Mouse (Mus musculus): ENCODE measurements around the gene Calu.
"Not testable (repeated sequence)": the region's sequence is repeated elsewhere in the genome, so short reads cannot be mapped to it uniquely, and the experiment has no call there.

The Calu gene

DNA sequence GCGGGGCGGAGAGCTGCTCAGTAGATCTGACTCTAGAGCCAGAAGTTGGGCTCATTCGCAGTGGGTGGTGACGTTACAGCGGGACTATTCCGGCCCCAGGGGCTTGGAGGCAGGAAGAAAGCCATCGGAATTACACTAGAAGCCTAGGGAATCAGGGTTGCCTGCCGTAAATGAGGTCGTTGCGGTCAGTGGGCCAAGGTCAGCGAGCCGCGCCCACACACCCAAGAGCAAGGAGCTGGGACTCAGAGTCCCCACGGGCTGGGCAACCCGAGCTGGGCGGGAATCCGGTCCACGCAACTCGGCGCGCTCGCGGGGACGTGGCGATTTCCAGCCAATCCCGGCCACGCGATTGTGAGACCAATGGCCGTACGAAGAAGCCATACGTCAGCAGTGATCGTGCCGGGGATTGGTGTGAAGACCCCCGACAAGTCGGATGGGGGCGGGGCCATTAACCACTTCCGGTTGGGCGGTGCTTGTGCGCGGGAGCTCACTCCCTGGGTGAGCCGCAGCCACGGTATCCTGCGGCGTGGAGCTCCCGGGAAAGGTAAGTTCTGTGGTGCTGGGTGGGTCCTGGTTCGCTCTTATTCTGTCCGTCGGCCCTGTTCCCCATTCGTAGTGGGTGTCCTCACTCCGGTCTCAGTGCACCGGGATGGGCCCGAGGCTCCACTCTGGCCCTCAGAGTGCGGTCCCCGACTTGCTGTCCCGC lies at the start of gene Calu:
Calu (plus strand) TSS at position 405 of the 706 bp plus-strand sequence.
- DNase-seq (ENCODE audit: low read depth) = peak; percentile 98

- DNase-seq (ENCODE audit: low read depth) = peak; percentile 64
Observed at GRCm38 (mm10) chr6:29299112-29299511, 48.8 kb upstream of the Calu start.

DNA sequence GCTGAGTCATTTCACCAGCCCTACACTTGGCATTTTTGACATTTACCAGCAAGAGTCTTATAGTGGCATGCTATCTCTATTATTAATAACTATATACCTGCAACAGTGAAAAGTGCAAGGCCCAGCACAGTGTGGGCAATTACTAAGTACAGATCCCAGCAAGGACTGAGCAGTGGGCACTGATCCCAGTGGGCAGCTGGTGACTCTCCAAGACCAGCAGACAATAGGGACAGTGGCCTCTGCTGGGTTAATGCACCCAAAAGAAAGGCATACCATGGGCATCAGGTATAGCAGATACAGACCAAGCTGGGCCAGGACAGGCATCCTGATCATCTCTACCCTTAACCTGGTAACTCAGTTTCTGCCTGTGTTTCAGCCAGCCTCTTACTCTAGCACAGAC lies 44.6 kb upstream of the Calu start:
- DNase-seq (ENCODE audit: low read depth) = no peak

DNA sequence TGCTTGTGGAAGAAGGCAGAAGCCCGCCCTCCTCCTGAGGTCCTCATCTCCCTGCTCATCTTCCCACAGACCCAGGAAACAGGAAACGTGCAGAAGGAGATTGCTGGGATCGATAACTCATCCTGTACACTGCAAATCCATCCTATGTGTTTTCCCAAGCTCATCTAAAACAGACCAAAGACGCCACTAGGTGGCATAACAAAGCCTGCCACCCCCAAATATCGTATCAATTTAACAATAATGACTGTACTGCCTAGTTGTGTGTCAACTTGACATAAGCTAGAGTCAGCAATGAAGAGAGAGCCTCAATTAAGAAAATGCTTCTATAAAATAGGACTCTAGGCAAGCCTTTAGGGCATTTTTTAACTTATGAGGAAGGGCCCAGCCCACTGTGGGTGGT lies 44.1 kb upstream of the Calu start:
- peak; percentile 32 for DNase-seq (ENCODE audit: low read depth)

DNA sequence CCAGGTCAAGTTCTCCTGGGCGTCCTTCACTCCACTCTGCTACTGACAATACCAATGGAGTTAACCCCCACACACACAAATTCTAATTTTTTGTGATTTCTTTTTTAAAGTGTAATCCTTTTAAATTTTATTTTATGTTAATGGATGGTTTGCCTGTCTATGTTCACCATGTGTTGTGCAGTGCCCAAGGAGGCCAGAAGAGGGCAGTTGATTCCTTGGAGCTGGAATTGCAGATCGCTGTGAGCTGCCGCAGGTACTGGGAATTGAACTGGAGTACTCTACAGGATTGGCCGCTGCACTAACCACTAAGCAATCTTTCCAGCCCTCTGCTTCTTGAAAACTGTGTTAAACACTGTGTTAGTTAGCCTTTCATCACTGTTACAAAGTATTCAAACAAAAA lies 42.4 kb upstream of the Calu start:
- DNase-seq (ENCODE audit: low read depth) = no peak

- no peak for DNase-seq (ENCODE audit: low read depth)
Observed at GRCm38 (mm10) chr6:29308846-29309605, 38.8 kb upstream of the Calu start.

DNA sequence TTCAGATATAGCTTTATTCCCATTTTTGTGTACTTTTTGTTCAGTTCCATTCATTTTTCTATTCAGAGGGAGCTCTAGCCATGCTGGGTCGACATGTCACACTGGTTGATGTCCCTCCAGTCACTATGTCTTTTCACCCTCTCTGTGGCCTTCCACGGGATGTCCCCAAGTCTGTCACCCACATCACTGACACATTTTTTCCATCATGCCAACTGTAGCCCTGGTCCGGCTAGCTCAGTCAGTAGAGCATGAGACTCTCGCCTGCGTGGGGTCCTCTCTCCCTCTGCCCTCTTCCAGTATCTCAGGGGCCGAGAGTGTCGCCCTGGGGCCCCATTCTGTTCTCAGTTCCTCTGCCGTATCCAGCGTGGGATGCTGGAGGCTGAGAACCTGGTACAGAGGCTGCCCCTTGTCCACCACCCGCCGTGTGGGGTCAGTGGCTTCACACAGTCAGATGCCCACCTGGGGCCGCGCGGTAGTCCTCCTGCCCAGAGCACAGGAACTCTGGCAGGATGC lies 34.1 kb upstream of the Calu start:
- DNase-seq (ENCODE audit: low read depth) = no peak

DNA sequence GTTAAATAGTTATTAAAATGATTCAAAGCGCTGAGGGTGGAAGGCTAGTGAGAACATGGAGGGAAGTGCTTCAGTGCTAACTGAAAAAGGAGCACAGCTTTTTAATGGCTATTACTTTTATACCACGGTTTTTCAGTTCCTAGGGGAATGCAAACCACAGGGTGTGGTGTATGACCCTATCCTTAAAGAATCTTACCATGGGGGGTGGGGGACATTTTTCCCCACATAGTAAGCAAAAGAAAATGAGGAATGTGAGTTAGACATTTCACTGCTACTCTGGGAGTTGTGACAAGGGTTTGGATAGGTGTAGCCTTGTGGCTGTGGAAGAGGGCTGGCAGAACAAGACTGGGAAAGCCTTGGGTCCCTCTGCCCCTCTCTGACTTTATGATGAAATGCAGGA lies 30.6 kb upstream of the Calu start:
- no peak for DNase-seq (ENCODE audit: low read depth)

GRCm38 (mm10) chr6:29317941-29318340 lies 29.9 kb upstream of the Calu start:
- no peak for DNase-seq (ENCODE audit: low read depth)

DNA sequence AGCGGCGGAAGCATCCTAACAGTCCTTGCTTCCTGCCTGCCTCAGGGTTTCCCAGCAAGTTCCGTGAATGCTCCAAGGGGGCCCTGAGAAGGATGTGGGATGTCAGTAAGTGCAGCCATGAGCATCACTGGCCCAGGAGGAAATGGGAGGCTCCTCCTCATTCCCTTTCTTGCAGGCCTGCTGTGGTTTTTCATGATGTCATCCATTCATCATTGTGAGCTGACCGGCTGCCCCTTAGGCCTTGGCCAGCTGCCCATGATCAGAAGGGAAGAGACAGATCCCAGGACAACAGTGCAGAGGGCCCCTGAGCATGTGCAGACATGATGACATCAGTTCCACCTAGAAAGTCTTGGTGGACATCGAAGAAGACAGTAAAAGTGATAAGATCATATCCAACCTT lies 29.0 kb upstream of the Calu start, which contains the start of gene Fam71f1:
Fam71f1 (plus strand) TSS at position 262 of the 400 bp plus-strand sequence.
- DNase-seq (ENCODE audit: low read depth) = peak; percentile 59

- no peak for DNase-seq (ENCODE audit: low read depth)
Observed at GRCm38 (mm10) chr6:29321586-29321985, 26.3 kb upstream of the Calu start.

GRCm38 (mm10) chr6:29322147-29322546 lies 25.7 kb upstream of the Calu start:
- DNase-seq (ENCODE audit: low read depth) = no peak

DNA sequence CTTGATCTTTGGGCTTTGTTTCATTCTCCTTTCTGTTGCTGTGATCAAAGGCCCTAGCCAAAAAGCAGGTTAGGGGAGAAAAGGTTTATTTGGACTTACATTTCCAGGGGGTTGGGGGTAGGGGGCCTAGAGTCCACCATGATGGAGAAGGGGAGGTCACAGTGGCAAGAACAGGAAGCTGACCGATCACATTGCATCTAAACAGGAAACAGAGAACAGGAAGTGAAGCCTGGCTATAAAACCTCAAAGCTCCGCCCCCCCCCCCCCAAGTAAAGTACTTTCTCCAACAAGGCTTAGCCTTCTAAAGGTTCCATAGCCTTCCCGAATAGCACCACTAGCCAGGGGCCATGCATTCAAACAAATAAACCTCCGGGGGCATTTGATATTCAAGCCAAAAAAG lies 25.1 kb upstream of the Calu start:
- DNase-seq (ENCODE audit: low read depth) = peak; percentile 54

GRCm38 (mm10) chr6:29326961-29327360 lies 20.9 kb upstream of the Calu start:
- peak; percentile 79 for DNase-seq (ENCODE audit: low read depth)

- no peak for DNase-seq (ENCODE audit: low read depth)
Observed at GRCm38 (mm10) chr6:29329514-29329913, 18.4 kb upstream of the Calu start.

- not testable (repeated sequence) for DNase-seq (ENCODE audit: low read depth)
Observed at GRCm38 (mm10) chr6:29346512-29346911, 1.4 kb upstream of the Calu start.

DNA sequence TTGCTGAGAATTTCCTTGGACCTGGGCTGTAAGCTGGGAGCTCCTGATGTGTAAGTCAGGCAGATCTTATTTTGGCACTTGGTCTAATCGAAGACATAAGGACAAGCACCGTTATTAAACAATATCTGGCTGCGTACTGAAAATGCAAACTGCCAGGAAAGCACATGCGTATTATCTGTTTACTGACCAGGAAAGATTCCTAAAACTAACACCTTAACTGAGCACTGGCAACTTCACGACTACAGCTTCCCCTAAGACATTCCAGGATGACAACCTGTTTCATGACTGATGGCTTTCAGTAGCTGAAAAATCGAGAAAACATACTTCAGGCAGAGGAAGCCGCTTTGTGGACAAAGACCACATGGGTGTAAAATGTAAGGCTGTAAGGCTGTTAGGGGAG lies 680 bp upstream of the Calu start:
- DNase-seq (ENCODE audit: low read depth) = peak; percentile 17

- DNase-seq (ENCODE audit: low read depth) = no peak
Observed at GRCm38 (mm10) chr6:29348371-29348724, 479 bp downstream of the Calu start.

- peak; percentile 42 for DNase-seq (ENCODE audit: low read depth)
Observed at GRCm38 (mm10) chr6:29351613-29352012, 3.7 kb downstream of the Calu start.

DNA sequence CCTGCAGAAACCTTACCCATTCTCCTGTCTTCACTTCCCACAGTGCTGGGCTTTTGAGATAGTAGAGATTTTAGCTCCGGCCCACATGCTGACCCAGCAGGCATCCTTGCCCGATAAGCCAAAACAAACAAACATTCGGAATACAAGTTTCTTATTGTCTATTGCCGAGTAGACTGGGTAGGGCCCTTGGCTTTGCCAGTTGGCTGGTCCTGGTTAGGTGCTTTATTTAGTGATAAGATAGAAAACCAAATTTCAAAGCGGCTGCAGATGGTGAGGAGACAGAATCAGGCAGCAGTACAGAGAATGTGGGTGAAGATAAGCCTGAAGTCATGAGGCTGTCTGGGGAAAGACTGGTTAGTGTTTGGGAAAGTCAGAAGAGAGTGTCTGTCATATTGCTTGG lies 4.9 kb downstream of the Calu start:
- no peak for DNase-seq (ENCODE audit: low read depth)

DNA sequence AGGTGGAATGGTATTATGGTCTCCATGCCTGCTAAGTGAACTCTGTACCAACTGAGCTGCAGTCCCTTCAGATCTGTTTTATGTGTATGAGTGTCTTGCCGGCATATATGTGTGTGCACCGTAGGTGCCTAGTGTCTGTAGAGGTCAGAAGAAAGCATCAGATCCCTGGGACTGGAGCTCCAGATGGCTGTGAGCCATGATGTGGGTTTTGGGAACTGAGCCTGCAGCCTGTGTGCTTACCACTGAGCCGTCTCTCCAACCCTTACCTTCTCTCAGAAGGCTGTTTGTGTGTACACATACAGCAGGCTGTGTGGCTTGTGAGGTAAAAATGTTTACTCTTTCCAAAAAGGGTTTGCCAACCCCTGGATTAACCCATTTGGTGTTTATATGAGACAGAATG lies 11.5 kb downstream of the Calu start:
- DNase-seq (ENCODE audit: low read depth) = no peak

DNA sequence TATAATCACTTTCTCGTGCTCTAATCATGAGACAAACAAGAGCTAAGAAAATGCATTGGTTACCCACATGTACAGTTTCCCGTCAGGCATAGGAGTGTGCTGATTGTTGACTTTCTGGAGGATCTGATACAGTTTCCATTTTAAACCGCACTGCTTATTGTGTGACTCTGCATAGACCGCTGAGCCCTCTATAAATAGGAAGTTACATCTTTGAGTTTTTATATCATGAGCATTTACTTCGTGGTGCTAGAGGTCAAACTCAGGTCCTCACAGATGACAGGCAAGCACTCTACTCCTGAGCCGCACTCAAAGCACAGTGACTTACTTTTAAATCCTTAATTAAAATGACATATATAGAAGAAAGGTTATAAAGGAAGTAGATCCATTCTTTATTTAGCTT lies 12.3 kb downstream of the Calu start:
- DNase-seq (ENCODE audit: low read depth) = no peak

Measured in 416B (cell line).